Mouse (Mus musculus) lung, postnatal 4 days (tissue): ENCODE results near the gene Eef1akmt3.
"Not testable (repeated sequence)": the region's sequence is repeated elsewhere in the genome, so short reads cannot be mapped to it uniquely, and the experiment has no call there.

ENCODE experiments used
- DNase-seq, 2 experiments: peaks; one replicate each; pipeline ENCODE4 v3.0.0; 2021

The Eef1akmt3 gene

DNA sequence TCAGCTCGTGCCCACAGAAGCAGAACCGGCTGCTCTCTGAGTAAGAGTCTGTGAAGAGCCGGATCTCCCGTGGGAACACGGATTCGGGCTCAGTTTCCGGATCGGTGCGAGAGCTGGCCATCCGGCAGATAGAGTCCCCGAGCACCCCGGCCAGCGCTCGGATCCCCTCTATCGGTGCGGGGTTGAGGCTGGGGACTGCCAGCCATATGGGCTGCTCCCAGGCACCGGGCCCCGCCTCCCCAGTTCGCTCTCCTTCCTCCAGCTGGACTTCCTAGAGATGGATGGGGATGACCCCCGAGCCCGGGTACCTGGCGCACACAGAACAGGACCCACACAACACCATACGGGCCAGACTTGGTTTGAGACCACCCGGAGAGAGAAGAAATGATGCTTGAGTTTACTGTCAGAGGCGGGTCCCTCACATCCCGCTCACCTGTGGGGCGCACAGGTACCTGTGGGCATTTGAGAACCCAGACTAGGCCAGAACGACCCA lies at the start of gene Eef1akmt3, which contains the start of gene Mettl1:
Eef1akmt3 (minus strand) TSS at position 240 of the 493 bp plus-strand sequence.
Mettl1 (plus strand) TSS at position 141 of the 493 bp plus-strand sequence.
- peak; percentile 49 for DNase-seq

DNA sequence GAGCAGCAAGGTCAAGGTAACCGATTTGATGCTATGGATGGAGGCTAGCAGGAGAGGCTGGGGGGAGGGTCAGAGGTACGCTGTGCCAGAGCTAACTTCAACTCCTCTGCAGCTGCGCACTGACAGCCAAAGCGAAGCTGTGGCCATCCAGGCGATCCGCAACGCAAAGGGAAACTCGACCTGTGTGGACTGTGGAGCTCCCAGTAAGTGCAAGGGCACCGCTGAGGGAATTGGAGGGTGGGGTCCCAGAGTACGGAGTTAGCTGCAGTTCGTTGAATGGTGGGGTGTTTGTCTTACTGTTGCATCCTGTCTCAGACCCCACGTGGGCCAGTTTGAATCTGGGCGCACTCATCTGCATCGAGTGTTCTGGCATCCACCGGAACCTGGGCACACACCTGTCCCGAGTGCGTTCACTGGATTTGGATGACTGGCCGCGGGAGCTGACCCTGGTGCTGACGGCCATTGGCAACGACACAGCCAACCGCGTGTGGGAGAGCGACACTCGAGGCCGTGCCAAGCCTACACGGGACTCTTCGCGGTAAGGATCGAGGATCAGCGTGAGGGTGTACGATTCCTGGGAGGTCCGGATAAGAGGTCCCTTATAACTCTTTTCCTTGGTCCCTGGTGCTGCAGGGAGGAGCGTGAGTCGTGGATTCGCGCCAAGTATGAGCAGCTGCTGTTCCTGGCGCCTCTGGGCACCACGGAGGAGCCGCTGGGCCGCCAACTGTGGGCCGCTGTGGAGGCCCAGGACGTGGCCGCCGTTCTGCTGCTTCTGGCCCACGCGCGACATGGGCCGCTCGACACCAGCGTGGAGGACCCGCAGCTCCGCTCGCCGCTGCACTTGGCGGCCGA lies 49.5 kb upstream of the Eef1akmt3 start:
- DNase-seq = peak; percentile 71 to 72

DNA sequence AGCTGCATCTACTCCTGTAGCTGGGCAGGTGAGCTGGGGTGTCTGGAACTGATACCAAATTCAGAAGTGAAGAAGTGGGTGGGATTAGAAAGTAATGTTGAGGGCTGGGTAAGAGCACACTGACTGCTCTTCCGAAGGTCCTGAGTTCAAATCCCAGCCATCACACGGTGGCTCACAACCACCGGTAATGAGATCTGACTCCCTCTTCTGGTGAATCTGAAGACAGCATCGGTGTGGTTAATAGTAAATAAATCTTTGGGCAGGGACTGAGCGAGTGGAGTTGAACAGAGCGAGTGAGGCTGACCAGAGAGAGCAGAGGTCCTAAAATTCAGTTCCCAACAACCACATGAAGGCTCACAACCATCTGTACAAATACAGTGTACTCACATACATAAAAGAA lies 44.3 kb upstream of the Eef1akmt3 start:
- DNase-seq = no peak

DNA sequence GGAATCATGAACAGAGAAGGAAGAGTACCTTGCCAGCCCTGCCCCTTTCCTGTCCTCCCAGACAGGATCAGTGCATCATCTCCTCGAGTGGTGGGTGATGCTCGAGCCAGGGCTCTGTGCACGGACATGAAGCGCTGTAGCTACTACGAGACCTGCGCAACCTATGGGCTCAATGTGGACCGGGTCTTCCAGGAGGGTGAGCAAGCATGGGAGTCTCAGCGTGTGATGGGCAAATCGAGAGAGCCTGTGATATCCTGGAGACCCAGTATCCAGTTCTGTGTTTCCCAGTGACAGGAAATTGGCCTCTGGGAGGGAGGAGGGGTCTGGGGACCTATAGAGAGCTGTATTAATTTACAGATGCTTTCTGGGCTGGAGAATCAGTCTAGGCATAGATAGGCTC lies 43.7 kb upstream of the Eef1akmt3 start:
- DNase-seq = no peak

DNA sequence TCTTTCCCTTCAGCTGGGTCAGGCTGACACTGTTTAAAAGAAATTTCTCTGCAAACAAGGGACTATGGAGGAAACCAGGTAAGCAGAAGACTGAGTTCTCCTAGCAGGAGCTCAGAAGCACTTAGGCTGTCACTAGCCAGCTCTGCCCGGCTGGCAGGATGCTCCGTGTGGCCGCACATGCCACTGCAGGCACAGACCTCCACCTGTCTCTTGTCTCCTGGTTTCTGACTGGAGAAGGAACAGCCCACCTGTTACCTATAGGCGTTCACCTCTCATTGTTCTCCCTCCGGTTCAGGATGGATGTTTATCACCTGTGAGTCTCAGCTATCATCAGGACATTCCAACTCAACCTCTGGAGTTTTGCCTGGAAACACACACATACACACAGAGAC lies 42.6 kb upstream of the Eef1akmt3 start:
- DNase-seq = no peak

- no peak for DNase-seq
These were observed 42.1 kb upstream of the Eef1akmt3 start for GRCm38 (mm10) chr10:127083292-127083914.

- DNase-seq = no peak
These were observed 40.8 kb upstream of the Eef1akmt3 start for GRCm38 (mm10) chr10:127081996-127082620.

DNA sequence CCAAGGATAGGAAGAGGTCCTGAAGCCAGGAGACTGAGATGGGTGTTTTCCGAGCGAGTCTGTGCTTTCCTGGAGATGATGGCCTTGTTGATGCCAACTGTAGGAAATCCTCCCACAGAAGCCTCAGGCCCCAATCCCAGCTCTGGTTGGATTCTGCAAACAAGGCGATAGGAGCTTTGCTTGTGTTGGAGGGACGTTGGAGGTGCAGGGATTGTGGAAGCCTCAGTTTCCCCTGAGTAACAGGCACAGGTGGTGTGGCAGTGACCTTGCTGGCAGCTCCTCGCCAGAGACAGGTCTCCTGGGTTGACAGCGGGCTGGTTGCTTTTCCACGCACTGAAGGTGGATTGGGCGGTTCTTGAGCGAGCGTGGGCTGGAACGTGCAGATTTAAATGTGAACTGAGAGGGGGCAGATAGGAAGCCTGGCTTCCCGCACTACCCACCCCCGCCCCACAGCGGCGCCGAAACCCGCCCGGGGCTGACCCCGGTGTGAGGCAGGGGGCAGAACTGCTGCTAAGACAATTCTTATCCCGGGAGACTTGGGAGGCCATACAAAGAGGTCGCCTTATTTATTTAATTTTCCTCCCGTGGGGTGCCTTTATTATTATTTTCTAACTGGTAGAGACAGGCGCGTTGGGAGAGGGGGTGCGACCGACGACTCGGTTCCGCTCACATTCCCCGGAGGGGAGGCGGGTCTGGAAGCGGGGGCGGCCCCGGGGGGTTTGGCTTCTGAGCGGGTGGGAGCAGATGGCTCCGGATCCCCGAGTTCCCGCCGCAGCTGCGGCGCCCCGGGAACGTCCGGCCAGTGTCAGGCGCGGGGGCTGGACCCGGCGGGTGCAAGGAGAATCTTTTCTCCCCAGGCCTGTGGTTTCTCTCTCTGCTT lies 39.8 kb upstream of the Eef1akmt3 start:
- DNase-seq = no peak

- peak in 1 of 2 experiments; percentile 37 for DNase-seq
These were observed 38.5 kb upstream of the Eef1akmt3 start for GRCm38 (mm10) chr10:127079665-127080391.

GRCm38 (mm10) chr10:127078677-127079575 lies 37.6 kb upstream of the Eef1akmt3 start:
- DNase-seq = peak in 1 of 2 experiments; percentile 20

- no peak for DNase-seq
These were observed 36.8 kb upstream of the Eef1akmt3 start for GRCm38 (mm10) chr10:127078001-127078676.

DNA sequence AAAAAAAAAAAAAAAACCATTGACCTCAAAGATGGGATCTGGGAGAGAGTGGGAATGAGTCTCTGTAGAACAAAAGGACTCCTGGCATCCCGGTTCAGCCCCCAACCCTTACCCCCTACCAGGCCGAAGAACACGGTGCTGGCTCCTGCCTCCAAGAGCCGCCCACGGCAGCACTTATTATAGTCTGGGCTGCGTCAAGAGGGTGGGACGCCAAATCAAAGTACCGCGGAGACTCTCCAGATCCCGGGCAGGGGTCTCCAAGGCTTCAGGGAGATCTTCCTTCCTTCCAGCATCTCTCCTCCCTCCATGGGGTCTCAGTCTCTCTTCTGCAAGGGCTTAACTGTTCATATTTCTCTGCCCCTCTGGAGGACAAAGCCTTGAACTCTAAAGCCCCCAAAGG lies 36.2 kb upstream of the Eef1akmt3 start:
- DNase-seq = no peak

DNA sequence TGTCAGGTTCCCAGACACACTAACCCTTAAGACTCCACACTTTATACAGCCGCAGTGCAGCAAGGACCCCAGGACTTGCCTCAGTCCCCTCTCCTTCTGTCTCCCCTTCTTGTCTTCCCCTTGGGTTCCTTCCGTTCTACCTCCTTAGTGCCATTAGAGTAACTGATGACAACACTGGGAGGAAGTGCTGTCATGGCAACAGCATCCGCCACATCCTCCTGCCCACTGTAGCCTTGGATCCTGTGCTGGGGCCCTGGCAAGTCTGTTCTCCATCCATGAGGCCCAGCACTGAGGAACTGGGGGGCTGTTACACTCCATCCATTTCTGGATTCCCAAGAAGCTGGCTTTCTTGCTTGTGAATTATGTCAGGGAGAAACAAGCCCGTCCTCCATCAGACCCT lies 34.8 kb upstream of the Eef1akmt3 start:
- peak in 1 of 2 experiments; percentile 30 for DNase-seq

- DNase-seq = no peak
These were observed 34.3 kb upstream of the Eef1akmt3 start for GRCm38 (mm10) chr10:127075651-127076050.

DNA sequence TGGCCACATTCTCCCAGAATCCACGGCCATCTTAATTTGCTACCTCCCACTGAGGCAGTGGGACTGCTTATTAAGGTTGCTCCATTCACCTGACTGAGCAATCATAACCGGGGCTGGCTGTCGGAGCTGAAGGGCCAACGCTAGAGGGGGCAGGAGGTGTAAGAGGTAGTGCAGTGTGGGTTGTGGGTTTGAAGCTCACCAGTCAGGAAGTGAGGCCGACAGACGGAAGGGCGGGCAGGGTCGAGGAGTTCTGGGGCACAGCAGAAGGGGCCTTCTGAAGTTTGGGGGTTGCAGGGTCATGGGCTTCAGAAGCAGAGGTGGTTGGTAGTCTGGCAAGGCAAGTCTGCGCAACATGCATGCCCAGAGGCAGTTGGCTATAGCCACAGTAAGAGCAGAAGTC lies 33.8 kb upstream of the Eef1akmt3 start, which contains the start of gene Agap2:
Agap2 (plus strand) TSS at position 205 of the 400 bp plus-strand sequence.
- peak; percentile 44 to 54 for DNase-seq

- DNase-seq = no peak
These were observed 32.7 kb upstream of the Eef1akmt3 start for GRCm38 (mm10) chr10:127073981-127074380.

DNA sequence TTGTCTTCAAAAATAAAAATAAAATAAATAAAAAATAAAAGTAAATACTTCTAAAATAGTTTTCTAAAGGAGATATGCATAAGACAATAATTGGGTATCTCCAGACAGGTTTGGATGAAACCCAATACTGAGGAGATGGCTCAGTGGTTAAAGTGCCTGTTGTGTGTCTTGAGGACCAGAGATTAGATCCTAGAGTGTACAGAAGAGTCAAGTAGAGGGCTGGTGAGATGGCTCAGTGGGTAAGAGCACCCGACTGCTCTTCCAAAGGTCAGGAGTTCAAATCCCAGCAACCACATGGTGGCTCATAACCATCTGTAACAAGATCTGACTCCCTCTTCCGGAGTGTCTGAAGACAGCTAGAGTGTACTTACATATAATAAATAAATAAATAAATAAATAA lies 31.7 kb upstream of the Eef1akmt3 start:
- not testable (repeated sequence) for DNase-seq

GRCm38 (mm10) chr10:127072270-127072669 lies 31.0 kb upstream of the Eef1akmt3 start:
- not testable (repeated sequence) for DNase-seq

DNA sequence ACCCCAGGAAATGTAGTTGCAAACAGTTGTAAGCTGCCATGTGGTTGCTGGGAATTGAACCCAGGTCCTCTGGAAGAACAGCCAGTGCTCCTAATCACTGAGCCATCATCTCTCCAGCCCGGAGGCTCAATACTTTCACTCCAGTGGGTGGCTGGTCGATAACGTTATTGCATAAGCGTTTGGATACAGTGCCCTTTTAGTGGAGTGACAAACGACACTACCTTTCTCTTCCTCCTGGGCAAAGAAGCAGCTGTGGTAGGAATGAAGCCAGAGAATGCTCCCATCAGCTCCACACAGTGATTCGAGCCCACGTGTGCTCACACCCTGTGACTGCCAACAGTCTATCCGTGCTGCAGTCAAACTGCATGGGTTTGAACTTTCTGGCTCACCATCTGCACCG lies 29.9 kb upstream of the Eef1akmt3 start:
- DNase-seq = no peak
